Mouse (Mus musculus): ENCODE results near the gene Gm20481.
"Not testable (repeated sequence)": the region's sequence is repeated elsewhere in the genome, so short reads cannot be mapped to it uniquely, and the experiment has no call there.

Gm20481 gene

DNA sequence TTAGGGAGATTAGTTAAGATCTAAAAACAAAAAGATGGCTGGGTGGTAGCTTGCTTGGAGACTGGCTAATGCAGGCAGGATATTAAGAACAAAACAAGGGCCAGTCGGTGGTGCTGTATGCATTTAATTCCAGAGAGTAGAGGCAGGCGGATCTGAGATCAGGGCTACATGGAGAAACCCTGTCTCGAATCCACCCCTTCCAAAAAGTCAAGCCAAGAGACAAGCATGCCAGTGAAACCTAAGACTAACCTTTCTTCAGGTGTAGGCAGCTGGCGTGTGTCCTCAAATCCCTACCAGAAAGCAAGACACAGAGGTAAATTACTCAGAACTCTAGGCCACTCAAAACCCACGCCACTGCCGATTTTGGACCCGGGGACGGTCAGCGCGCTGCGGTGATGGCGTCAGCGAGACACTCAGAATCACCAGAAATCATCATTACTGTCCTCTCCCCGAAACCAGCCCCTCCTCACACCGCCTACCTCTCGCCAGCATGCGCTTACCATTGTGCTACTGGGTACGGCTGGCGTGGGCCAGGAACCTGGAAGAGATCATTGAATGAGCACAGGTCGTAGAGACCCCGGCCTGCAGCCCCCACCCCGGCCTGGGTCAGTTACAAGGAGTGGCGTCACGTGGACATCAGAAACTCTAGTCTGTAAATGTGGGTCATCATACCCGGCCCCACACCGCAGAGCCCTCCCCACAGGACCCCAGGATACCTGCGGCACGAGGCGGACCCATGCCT lies 17.9 kb upstream of the Gm20481 start:
- peak; percentile 58 for DNase-seq

DNA sequence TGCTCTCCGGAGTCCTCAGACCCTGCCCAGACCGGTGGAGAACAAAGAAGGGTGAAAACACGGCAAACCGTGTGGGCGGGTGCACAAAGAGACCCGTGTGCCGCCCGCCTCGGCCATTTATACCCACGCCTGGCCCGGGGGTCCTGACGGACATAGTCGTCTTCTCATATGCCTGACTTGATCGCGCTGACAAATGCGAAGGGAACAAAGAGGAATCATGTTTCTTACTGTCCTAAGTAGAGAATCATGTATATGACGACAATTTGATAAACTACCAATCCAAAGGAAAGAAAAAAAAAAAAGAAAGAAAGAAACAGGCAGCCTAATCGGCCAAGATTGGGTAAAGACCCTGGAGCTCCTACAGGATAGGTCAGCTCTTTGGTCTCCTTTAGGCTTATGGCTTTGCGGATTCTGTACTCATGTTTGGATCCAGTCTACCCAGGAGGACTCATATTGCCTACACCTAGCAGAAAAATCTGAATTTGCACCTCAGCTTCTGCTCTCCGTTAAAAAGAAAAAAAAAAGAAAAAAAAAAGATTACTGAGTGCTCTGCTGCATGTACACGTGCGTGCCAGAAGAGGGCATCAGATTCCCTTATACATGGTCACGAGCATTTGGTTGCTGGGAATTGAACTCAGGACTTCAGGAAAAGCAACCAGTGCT lies 17.2 kb upstream of the Gm20481 start:
- peak; percentile 74 for DNase-seq

DNA sequence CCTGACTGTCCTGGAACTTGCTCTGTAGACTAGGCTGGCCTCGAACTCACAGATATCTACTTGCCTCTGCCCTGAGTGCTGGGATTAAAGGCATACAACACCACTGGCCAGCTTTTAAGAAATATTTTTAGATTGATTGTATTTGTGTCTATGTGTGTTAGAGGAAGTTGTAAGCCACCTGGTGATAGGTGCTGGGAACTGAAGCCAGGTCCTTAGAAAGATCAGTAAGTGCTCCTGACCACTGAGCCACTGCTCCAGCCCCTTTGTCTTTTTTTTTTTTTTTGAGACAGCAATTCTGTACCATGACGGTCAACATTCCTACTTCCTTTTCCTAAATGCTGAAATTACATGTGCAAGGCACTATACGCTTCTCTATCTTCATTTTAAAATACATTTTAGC lies 16.5 kb upstream of the Gm20481 start:
- DNase-seq: no peak

DNA sequence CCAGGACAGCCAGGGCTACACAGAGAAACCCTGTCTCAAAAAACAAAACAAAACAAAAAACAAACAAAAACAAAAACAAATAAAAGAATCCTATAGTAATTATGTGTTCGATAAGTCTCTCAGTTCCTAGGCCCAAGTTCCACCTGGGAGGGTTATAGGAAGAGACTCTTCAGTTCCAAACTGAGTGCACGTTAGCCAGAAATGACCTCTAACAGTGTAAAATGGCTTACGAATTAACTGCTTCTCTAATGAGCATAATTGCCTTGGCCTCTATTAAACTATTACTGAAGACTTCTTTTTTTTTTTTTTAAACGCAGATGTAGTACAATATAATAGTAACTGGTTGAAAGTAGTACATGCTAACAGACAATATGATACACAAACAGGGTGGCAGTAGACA lies 15.8 kb upstream of the Gm20481 start:
- no peak for DNase-seq

DNA sequence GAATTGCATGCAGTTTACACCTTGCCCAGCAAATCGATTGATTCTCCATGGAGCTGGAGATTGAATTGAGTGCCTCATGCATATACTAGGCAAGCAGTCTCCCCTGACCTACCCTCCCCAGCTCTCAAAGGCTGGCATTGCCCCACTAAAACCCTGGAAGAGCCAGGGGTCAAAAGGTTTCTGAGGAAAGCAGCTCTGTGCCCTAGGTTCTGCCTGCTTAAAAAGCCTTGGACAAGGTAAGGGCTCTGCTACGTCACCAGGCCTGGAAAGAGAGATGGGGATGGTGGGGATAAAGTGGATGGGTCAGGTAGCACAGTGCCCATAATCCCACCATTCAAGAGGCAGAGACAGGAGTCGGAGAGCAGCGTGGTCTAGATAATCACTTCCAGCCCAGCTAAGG lies 14.9 kb upstream of the Gm20481 start:
- DNase-seq: no peak

DNA sequence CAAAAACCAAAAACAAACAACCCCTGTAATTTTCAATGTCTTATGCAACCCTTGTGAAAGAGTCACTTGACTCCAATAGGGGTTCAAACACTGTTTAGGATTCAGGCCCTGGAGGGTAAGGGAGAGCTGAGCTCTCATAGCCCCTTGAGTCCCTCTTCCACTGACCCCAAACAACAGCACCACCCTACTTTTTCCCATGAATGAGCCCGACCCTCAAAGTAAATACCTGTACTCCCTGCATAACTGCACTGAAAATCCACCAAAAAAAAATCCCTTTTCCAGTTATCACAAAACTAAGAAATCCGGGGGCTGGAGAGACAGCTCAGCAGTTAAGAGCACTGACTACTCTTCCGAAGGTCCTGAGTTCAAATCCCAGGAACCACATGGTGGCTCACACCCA lies 13.8 kb upstream of the Gm20481 start:
- no peak for DNase-seq

DNA sequence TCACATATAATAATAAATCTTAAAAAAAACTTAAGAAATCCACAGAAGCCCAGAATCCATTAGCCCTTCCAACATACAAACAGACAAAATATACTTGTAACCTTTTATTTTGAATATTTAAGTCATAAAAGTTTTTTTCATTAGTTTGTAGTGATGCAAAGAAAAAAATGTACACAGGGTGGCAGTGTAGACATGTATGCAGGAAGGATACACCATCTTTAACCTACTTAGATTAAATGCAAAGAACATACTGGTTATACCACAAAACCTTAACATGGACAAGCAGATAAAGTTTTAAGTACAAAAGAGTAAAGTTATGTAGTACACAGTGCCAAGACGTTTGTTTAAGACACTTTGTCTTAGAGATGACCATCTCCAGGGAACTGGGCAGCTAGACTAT lies 13.4 kb upstream of the Gm20481 start:
- DNase-seq: no peak

DNA sequence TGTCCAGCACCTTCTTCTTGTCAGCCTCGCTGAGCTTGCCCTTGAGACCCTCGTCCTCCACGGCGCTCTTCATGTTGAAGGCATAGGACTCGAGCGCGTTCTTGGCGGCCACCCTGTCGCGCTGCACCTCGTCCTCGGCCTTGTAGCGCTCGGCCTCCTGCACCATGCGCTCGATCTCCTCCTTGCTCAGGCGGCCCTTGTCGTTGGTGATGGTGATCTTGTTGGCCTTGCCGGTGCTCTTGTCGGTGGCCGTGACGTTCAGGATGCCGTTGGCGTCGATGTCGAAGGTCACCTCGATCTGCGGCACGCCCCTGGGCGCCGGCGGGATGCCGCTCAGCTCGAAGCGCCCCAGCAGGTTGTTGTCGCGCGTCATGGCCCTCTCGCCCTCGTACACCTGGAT lies 12.4 kb upstream of the Gm20481 start:
- DNase-seq: not testable (repeated sequence)

DNA sequence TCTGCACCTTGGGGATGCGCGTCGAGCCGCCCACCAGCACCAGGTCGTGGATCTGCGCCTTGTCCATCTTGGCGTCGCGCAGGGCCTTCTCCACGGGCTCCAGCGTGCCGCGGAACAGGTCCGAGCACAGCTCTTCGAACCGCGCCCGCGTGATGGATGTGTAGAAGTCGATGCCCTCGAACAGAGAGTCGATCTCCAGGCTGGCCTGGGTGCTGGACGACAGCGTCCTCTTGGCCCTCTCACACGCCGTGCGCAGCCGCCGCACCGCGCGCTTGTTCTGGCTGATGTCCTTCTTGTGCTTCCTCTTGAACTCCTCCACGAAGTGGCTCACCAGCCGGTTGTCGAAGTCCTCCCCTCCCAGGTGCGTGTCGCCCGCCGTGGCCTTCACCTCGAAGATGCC lies 11.7 kb upstream of the Gm20481 start:
- DNase-seq: not testable (repeated sequence)

DNA sequence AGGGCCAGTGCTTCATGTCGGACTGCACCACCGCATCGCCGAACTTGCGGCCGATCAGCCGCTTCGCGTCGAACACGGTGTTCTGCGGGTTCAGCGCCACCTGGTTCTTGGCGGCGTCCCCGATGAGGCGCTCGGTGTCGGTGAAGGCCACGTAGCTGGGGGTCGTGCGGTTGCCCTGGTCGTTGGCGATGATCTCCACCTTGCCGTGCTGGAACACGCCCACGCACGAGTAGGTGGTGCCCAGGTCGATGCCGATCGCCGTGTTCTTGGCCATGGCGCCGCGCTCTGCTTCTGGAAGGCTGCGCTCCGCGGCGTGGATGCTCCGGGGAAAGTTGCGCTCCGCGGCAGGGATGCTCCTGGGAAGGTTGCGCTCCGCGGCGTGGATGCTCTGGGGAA lies 11.0 kb upstream of the Gm20481 start:
- not testable (repeated sequence) for DNase-seq

DNA sequence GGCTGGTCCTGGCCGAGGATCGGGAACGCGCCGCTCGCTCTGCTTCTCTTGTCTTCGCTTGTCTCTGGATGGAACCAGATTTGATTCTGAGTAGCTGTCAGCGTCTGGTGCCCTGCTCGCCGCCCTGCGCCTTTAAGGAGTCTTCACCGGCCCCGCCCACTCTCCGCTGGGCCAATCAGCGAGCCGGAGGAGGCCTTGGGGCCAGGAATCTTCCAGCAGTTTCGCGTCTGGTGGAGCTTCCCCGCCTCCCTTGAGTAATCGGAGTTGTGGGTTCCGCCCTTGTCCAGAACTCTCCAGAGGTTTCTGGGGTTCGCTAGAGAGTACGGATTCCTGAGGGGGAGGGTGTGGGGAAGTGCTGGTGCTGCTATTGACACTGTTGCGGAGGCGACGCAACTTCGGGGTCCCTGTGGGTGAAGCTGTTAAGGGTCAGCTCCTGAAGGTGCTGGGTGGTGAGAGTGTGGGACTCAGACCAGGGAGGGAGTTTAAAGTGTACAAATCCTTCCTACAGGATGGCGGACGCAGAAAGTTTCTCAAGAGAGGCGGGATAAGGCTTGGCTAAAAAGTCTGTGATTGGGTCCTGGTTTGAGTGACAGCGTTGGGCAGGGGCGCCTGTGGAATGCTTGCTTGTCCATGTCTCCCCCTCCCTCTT lies 10.5 kb upstream of the Gm20481 start, which contains the start of gene Hspa1b:
TSS of gene Hspa1b (minus strand) at position 109 of the 649 bp plus-strand sequence.
- DNase-seq: peak; percentile 69

DNA sequence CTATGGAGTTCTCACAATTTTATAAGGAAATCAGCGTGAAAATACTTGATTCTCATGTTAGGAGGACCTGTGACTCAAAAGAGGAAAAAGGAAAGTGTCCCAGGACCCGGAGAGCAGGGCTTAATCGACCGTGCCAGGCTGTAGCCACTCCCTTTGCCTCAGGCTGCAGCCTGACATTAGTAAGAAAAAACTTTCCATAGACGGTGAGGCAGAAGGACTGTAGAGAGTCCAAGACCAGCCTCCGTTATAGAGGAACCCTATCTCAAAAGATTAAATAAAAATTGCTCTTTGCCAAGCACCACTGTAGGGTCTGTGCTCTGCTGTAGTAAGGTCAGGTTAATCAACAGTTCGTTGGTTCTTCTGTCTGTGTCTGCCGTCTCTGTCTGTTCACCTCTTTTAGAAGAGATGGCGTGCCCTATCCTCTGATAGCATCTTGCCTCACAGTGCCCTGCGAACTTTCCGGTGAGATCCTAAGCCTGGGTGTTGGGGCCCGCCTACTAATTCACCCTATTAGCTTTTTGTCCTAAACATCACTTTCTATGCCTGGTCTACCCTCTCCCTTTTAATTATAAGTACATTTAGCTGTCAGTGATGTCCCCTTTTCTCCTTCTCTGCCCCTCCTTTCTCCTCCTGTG lies 9.7 kb upstream of the Gm20481 start:
- DNase-seq: no peak

DNA sequence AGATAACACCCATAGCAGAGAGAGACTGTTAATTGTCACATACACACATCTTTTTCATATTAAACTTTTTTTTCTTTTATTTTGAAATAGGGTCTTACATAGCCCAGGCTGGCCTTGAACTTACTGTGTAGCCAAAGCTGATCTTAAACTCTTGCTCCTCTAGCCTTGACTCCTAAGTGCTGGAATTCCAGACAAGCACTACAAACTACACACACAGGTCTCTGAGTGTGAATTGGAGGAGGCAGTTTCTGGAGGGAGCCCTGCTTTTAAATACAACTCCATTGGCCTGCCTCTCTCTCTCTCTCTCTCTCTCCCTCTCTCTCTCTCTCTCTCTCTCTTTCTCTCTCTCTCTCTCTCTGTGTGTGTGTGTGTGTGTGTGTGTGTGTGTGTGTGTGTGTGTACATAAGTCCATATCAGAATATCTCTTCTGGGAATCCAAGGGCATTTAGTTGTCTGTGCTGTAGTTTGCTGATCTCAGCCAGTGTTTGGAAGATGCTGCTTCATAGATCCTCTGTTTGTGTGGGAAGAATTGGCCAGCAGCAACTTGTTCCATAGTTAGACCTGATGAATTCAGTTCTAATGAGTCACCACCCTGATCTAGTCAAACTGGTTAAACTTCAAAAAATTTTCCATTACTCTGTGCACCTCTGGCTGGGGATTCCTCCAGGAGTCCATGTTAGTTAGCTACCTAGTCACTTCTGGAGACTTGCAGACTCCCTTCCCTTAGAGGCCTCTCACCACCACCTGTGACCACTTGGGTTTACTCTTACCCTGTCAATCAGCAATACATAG lies 8.8 kb upstream of the Gm20481 start:
- DNase-seq: no peak

DNA sequence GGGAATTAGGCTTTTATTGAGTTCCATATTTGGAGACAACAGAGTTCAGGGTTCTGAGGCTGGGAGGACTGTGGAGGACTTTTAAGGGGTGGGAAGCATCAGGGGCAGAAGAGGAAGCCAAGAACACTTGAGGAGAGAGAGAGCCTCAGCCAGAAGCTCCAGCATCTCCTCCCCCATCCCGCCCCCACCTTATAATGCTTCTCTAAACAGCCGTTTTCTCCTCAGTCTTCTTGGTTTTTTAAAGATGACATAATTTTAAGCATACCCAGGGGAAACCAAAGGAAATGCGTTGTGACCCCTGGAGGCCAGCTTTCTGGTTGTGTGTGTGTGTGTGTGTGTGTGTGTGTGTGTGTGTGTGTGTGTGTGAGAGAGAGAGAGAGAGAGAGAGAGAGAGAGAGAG lies 7.6 kb upstream of the Gm20481 start:
- DNase-seq: no peak

DNA sequence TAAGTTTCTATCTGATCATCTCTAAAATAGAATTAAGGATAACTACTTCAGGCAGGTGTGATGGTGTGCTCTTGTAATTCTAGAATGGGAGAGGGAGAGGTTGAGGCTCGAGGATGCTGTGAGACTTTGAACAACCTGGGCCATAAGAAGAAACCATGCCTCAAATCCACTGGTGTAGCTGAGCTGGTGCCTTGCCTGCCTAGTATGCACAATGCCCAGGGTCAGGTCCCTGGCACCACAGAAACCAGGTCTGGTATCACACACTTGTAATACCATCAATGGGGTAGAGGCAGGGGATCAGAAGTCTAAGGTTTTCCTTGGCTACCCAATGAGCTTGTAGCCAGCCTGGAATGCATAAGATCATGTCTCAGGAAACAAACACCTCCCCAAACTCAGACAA lies 6.9 kb upstream of the Gm20481 start:
- no peak for DNase-seq

DNA sequence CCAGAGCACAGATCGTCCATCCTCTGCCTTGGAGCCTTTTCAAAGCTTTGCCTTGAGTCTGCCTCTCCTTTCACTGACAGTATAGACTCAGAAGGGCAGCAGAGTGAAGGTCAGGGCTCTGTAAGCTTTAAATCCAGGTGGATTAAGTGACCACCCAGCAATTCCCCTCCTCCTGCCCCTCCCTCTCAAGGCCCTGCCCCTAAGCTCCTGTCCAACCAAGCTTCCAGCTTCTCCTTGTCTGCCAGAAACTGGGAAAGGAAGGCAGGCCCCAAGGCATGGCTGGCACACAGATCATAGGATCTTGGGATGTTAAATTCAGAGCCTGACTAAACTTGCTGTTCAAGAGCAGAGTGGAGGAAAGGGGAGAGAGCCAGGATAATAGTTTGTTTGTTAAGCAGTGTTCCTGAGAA lies 5.1 kb upstream of the Gm20481 start:
- DNase-seq: no peak

DNA sequence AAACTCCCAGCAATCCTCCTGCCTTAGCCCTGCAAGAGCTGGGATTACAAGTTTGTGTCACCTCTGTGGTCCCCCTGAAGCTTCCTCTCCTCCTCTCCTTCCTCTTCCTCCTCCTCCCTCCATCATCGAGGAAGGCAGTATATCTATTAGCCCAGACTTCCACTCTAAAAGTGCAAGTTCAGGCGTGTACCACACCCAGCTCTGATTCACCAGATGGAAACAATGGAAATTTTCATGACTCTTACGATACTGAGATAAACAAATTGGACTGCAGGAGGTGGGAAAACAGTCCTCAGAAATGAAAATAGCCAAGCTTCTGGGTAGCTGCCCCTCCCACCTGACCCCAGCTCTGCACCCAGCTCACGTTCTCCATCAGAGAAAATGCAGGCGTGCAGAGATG lies 4.1 kb upstream of the Gm20481 start:
- no peak for DNase-seq

DNA sequence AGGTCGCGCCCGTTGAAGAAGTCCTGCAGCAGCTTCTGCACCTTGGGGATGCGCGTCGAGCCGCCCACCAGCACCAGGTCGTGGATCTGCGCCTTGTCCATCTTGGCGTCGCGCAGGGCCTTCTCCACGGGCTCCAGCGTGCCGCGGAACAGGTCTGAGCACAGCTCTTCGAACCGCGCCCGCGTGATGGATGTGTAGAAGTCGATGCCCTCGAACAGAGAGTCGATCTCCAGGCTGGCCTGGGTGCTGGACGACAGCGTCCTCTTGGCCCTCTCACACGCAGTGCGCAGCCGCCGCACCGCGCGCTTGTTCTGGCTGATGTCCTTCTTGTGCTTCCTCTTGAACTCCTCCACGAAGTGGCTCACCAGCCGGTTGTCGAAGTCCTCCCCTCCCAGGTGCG lies 1.1 kb downstream of the Gm20481 start:
- not testable (repeated sequence) for DNase-seq

DNA sequence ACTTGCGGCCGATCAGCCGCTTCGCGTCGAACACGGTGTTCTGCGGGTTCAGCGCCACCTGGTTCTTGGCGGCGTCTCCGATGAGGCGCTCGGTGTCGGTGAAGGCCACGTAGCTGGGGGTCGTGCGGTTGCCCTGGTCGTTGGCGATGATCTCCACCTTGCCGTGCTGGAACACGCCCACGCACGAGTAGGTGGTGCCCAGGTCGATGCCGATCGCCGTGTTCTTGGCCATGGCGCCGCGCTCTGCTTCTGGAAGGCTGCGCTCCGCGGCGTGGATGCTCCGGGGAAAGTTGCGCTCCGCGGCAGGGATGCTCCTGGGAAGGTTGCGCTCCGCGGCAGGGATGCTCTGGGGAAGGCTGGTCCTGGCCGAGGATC lies 2.0 kb downstream of the Gm20481 start:
- DNase-seq: not testable (repeated sequence)

DNA sequence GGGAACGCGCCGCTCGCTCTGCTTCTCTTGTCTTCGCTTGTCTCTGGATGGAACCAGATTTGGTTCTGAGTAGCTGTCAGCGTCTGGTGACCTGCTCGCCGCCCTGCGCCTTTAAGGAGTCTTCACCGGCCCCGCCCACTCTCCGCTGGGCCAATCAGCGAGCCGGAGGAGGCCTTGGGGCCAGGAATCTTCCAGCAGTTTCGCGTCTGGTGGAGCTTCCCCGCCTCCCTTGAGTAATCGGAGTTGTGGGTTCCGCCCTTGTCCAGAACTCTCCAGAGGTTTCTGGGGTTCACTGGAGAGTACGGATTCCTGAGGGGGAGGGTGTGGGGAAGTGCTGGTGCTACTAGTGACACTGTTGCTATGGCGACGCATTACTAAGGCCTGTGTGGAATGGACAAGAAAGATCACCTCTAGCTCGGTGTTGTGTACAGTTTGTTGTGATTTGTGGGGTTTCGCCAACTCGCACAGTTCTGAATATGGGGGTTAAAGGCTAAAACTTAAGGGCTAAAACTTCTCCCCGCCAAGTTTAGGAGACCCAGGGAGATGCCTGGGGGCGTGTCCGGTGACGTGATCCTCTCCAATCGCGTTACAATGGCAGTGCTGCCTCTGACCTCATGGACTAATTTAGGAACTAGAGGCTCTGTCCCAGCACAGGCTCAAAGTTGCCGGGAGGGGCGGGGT lies 2.5 kb downstream of the Gm20481 start, which contains the start of the genes Hspa1a and Hspa1l:
TSS of gene Hspa1a (minus strand) at position 88 of the 681 bp plus-strand sequence.
TSS of gene Hspa1l (plus strand) at position 635 of the 681 bp plus-strand sequence.
- peak; percentile 76 for DNase-seq

DNA sequence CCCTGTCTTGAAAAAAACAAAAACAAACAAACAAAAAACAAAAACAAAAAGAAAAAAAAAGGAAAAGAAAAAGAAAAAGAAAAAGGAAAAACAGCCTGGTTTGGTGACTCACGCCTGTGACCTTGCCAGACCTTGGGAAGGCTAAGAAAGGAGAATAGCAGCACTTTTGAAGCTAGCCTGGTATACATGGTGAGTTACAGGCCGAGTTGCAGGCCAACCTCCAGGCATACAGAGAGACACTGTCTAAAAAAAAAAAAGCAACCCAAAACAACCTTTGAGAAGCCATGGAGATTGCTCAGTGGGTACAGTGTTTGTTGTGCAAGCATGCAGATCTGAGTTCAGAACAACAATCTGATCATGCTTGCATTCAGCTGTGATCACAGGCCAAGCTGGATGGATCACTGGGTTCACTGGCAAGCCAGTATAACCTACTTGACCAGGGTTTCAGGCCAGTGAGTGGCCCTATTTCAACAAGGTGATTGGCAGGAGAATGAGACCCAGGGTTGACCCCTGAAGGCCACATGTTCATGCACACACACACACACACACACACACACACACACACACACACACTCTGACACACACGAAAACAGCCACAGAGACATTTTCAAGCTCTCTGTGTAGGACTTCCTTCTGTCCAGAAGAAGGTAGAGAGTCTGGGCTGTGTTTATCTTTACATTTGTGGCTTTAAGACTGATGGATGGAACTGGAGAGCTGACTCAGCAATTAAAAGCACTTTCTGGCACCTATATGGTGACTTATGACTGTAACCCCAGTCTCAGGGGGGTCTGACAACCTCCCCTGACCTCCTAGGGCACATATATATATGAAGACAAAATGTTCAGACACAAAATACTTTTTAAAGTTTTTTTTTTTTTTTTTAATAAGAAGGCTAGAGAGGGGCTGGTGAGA lies 6.1 kb downstream of the Gm20481 start:
- DNase-seq: no peak
